Mouse (Mus musculus): ENCODE measurements at regions not wholly inside any gene's neighbourhood (a gene's known extent, or its start where the extent isn't known, plus 50 kb on each side); places are given as distances from the start of the nearest gene placed in this dataset.

- no peak for DNase-seq (ENCODE audit: low read depth)
- TF ChIP-seq CTCF (IDR thresholded peaks at IDR 0.05; ENCODE audit: borderline replicate concordance, extremely low read depth, insufficient read depth, insufficient read length) = no peak
- no peak for TF ChIP-seq POLR2A (IDR thresholded peaks at IDR 0.05; ENCODE audit: borderline replicate concordance, extremely low read depth, insufficient read depth, insufficient read length, poor library complexity, severe bottlenecking)
These were observed 415.2 kb upstream of the Meis1 start for GRCm38 (mm10) chr11:19433680-19434619.

DNA sequence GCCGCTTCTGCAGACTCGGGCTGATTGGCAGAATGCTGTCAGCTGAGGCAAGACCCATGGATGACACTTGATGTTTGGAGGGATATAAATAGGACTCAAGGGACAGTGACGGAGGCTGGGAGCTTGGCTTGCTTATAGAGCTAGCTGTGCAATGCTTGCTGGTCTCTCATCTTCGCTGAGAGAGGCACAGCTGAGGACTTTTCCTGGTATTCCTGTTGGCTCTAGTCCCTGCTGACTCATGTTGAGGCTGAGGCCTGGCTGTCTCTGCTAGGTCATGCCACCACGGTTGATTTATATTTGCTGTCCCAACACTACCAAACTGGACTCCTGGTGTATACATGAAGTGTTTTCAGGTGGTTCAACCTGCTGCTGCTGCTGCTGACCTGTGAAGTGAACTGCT, 419.6 kb upstream of the Meis1 start:
- DNase-seq (ENCODE audit: low read depth) = no peak
- TF ChIP-seq CTCF (IDR thresholded peaks at IDR 0.05; ENCODE audit: borderline replicate concordance, extremely low read depth, insufficient read depth, insufficient read length) (no peak), POLR2A (IDR thresholded peaks at IDR 0.05; ENCODE audit: borderline replicate concordance, extremely low read depth, insufficient read depth, insufficient read length, poor library complexity, severe bottlenecking) (no peak)

- TF ChIP-seq POLR2A (IDR thresholded peaks at IDR 0.05; ENCODE audit: borderline replicate concordance, extremely low read depth, insufficient read depth, insufficient read length, poor library complexity, severe bottlenecking) (no peak), CTCF (IDR thresholded peaks at IDR 0.05; ENCODE audit: borderline replicate concordance, extremely low read depth, insufficient read depth, insufficient read length) (no peak)
- DNase-seq (ENCODE audit: low read depth) = no peak
These were observed 423.2 kb upstream of the Meis1 start for GRCm38 (mm10) chr11:19441936-19442335.

GRCm38 (mm10) chr11:19455391-19456290, 436.9 kb upstream of the Meis1 start:
- TF ChIP-seq POLR2A (IDR thresholded peaks at IDR 0.05; ENCODE audit: borderline replicate concordance, extremely low read depth, insufficient read depth, insufficient read length, poor library complexity, severe bottlenecking) (no peak), CTCF (IDR thresholded peaks at IDR 0.05; ENCODE audit: borderline replicate concordance, extremely low read depth, insufficient read depth, insufficient read length) (no peak)
- peak; percentile 53 for DNase-seq (ENCODE audit: low read depth)

- no peak for DNase-seq (ENCODE audit: low read depth)
- TF ChIP-seq CTCF (IDR thresholded peaks at IDR 0.05; ENCODE audit: borderline replicate concordance, extremely low read depth, insufficient read depth, insufficient read length) (no peak), POLR2A (IDR thresholded peaks at IDR 0.05; ENCODE audit: borderline replicate concordance, extremely low read depth, insufficient read depth, insufficient read length, poor library complexity, severe bottlenecking) (no peak)
These were observed 437.8 kb upstream of the Meis1 start for GRCm38 (mm10) chr11:19456577-19456976.

- TF ChIP-seq CTCF (IDR thresholded peaks at IDR 0.05; ENCODE audit: borderline replicate concordance, extremely low read depth, insufficient read depth, insufficient read length) = no peak
- no peak for TF ChIP-seq POLR2A (IDR thresholded peaks at IDR 0.05; ENCODE audit: borderline replicate concordance, extremely low read depth, insufficient read depth, insufficient read length, poor library complexity, severe bottlenecking)
- DNase-seq (ENCODE audit: low read depth) = peak; percentile 39
These were observed 445.1 kb upstream of the Meis1 start for GRCm38 (mm10) chr11:19463730-19464358.

DNA sequence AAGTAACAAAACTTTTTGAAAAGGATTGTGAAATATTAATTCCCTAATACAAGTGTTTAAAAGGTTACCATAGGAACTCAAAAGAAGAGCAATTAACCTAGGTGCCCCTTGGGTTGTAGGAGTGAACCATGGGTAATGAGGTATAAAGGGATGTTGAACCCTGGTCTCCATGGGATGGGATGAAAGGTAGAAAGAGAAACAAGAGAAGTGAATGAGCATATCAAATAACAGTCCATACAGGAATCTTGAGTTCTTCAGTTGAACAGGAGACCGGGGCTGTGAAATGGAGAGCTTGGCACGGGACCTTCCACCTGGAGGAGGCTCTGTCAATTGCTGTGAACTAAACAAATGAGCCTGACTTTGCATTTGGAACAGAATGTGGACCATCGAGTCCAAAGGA, 449.6 kb upstream of the Meis1 start:
- no peak for DNase-seq (ENCODE audit: low read depth)
- no peak for TF ChIP-seq CTCF (IDR thresholded peaks at IDR 0.05; ENCODE audit: borderline replicate concordance, extremely low read depth, insufficient read depth, insufficient read length)
- TF ChIP-seq POLR2A (IDR thresholded peaks at IDR 0.05; ENCODE audit: borderline replicate concordance, extremely low read depth, insufficient read depth, insufficient read length, poor library complexity, severe bottlenecking) = no peak

GRCm38 (mm10) chr11:19468803-19469202, 450.0 kb upstream of the Meis1 start:
- TF ChIP-seq CTCF (IDR thresholded peaks at IDR 0.05; ENCODE audit: borderline replicate concordance, extremely low read depth, insufficient read depth, insufficient read length) = no peak
- no peak for TF ChIP-seq POLR2A (IDR thresholded peaks at IDR 0.05; ENCODE audit: borderline replicate concordance, extremely low read depth, insufficient read depth, insufficient read length, poor library complexity, severe bottlenecking)
- DNase-seq (ENCODE audit: low read depth) = no peak

DNA sequence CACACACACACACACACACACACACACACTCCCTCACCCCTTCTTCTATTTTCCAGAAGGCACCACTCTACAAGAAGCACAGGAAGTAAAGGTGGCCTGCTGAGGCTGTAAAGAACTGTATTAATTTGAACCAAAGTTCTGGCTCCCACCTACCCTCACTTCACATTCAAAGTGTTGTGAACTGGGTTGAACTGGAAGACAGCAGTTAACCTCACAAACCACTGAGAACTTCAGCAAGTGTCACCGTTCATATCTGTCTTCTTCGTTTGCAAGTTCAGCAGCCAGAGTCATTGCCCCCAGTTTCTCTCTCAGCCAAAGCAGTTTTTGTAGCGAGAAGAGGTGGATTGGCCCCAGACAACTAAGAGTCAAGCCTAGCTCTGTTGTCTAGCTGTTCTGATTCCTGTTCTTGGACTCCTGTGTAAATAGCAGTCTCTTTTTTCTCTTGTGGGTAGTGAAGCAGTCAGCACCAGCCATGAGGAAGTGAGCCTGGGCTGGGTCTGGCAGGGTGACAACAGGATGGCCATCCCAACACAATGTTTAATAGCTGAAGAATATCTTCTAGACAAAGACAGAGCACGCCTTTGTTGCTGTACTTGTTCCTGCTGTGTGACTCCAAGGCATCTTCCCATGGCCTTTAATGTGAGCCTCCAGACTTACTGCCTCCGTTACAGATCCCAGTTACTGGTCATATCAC, 452.0 kb upstream of the Meis1 start:
- TF ChIP-seq CTCF (IDR thresholded peaks at IDR 0.05; ENCODE audit: borderline replicate concordance, extremely low read depth, insufficient read depth, insufficient read length) = no peak
- no peak for TF ChIP-seq POLR2A (IDR thresholded peaks at IDR 0.05; ENCODE audit: borderline replicate concordance, extremely low read depth, insufficient read depth, insufficient read length, poor library complexity, severe bottlenecking)
- DNase-seq (ENCODE audit: low read depth) = no peak

GRCm38 (mm10) chr11:19475068-19475786, 448.9 kb upstream of the Spred2 start:
- peak; percentile 60 for DNase-seq (ENCODE audit: low read depth)
- TF ChIP-seq POLR2A (IDR thresholded peaks at IDR 0.05; ENCODE audit: borderline replicate concordance, extremely low read depth, insufficient read depth, insufficient read length, poor library complexity, severe bottlenecking) (no peak), CTCF (IDR thresholded peaks at IDR 0.05; ENCODE audit: borderline replicate concordance, extremely low read depth, insufficient read depth, insufficient read length) (no peak)

All from brain, embryonic 14.5 days (tissue).